Mouse (Mus musculus): ENCODE data around the gene Trabd2b.
A peak's percentile ranks its signal among the peaks of the same experiment; 100 is the strongest.

The Trabd2b gene

DNA sequence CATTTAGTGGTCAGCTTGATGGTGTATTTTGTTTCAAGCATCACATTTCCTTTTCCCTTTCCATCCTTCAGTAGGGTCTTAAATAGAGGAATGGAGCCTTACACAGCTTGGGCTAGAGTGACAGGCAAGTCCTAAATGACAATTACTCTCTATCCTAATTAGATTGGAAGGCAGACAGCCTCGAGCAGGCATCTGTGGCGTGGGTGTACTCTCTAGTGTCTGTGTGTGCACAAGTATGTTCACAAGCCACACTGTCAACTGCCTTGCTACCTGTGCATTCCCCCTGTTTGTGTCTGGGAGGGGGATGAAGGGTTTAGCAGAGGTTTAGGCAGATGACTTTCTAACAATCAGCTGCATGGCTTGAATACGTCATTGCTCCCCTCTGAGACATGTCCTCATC is 6.7 kb upstream of the Trabd2b start:
- DNase-seq (ENCODE audit: low spot score), result no peak

GRCm38 (mm10) chr4:114401993-114402731 is 4.4 kb upstream of the Trabd2b start:
- DNase-seq (ENCODE audit: low spot score), result no peak

DNA sequence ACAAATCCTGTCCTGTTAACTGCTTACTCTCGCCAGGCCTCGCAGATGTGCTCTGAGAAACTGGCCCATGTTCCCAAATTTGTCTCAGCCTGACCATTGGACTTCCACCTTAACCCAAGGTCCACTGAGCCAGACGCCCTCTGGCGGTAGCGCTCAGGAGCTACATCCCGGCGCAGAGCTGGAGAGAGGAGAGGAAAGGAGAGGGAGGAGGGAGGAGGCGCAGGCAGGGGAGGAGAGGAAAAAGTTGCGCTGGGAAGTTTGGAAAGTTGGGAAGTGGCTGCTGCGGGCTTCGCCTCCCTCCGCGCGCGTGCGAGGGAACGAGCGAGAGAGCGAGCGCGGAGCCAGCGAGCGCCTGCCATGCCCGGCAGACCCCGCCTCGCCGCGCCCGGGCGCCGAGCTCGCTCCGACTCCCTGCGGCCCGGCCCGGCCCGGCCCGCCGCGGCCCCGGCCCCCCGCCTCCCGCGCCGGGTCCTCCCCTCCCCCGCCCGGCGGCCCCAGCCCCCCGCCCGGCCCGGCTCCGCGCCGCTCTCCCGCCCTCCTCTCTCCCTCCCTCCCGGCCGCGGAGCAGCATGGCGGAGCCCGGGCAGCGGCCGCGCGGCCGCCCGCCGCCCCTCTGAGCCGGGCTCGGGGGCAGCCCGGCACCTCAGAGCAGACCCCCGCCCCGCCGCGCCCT is 706 bp upstream of the Trabd2b start:
- peak; percentile 7 for DNase-seq (ENCODE audit: low spot score)

GRCm38 (mm10) chr4:114407516-114407915 is 992 bp downstream of the Trabd2b start:
- DNase-seq (ENCODE audit: low spot score), result no peak

DNA sequence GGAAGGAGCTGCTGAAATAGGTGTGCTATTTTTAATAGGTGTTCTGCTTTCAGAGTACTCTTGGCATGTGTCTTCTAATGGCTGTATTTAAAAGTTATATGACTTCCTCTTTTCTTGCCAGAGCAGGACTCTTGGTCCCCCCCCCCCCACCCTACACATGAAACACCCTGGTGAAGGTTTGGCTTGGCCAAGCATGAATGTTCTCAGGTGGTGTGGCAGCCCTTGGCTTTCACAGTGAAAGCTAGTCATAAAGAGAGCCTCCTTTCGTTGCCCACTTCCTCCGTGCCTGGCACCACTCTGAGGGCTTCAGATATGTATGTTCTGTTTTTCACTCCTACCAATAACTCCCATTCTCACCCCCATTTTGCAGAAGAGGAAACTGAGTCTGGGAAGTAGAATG is 1.8 kb downstream of the Trabd2b start:
- no peak for DNase-seq (ENCODE audit: low spot score)

DNA sequence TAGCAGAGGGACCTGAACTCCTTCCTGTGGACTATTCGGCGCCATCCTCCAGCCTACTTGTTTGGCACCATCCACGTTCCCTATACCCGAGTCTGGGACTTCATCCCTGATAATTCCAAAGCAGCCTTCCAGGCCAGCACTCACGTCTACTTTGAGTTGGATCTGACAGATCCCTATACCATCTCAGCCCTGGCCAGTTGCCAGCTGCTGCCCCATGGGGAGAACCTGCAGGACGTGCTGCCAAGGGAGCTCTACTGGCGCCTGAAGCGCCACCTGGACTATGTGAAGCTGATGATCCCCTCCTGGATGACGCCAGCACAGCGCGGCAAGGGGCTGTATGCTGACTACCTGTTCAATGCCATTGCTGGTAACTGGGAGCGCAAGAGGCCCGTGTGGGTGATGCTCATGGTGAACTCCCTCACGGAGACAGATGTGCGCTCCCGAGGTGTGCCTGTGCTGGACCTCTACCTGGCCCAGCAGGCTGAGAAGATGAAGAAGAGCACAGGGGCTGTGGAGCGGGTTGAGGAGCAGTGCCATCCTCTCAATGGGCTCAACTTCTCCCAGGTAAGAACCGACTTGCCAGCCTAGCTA is 2.5 kb downstream of the Trabd2b start:
- DNase-seq (ENCODE audit: low spot score), result no peak

- DNase-seq (ENCODE audit: low spot score), result no peak
These were observed 3.0 kb downstream of the Trabd2b start for GRCm38 (mm10) chr4:114409511-114409910.

DNA sequence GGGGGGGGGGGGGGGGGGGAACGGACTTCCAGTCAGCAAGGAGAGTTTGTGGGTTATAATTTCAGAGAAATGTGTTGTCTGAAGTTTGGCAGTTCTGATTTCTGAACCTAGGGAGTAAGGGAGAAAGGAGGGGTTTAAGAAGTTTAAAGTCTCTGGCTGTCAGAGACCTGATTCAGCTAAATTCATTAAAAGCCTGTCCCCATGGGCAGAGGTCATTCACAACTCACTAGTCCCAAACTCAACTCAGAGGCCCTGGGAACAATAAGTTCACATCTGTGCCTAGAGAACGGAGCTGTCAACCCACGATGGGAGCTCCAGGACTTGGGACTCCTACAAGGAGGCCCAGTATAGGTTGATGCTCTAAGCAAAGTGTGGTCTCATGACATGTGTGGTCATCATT is 3.5 kb downstream of the Trabd2b start:
- no peak for DNase-seq (ENCODE audit: low spot score)

DNA sequence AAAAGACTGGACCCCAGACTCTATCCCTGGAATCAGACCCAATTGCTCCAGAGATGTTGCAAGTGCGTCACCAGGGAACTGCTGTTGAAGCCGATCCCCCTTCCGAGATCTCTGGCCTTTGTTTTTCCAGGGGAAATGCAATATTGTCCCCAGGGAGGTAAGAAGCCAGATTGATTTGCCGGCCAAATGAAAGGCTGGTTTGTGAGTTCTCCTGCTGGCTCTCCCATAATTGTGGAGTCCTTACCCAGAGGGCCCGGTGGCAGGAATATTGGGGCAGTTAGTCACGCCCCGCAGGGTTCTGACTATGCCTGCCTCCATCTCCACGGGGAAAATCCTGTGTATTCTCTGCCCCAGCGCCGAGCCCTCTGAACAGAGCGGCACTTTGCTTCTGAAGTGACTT is 3.9 kb downstream of the Trabd2b start:
- DNase-seq (ENCODE audit: low spot score), result no peak

GRCm38 (mm10) chr4:114410958-114411661 is 4.6 kb downstream of the Trabd2b start:
- DNase-seq (ENCODE audit: low spot score), result no peak

DNA sequence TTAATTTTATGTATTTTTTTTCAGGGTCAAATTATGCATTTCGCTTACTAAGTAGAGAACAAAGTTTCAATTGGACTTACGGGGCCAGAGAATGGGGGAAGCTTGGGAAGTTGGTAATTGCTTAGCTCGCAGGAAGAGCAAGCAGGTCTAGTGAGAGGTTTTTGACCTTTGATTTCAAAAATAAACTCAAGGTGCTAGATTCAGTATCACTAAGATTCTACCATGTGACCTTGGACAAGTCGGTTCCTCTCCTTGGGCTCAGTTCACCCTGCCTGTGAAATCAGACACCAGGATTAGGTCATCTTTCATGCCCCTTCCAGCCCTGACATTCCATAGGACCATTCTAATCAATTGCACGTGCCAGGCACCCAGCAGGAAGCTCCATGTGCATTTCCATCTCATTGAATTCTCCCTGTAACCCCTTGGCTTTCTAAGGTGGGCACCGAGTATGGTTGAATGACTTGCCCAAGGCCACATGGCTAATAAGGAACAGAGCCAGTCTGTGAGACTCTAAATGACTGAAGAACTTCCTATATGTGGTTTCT is 5.4 kb downstream of the Trabd2b start:
- DNase-seq (ENCODE audit: low spot score), result no peak

- no peak for DNase-seq (ENCODE audit: low spot score)
These were observed 9.6 kb downstream of the Trabd2b start for GRCm38 (mm10) chr4:114415925-114416645.

GRCm38 (mm10) chr4:114420154-114420553 is 13.6 kb downstream of the Trabd2b start:
- no peak for DNase-seq (ENCODE audit: low spot score)

DNA sequence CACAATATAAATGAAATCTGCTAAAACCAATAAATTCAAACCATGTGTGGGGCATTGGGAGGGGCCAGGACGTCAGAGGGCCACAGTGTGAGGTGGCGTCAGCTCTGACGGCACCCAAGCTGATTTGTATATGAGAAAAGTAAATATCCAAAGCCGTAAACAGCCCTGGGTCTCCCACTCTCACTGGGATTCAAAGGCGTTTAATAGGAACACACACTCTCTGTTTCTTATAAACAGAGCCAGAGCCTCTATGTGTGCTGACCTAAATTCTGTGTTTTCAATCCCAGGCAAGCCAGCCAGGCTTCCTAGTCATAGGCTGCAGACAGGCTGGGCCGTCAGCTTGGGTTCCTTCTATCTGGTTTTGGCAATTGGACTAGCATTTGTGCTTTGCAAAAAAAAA is 16.6 kb downstream of the Trabd2b start:
- no peak for DNase-seq (ENCODE audit: low spot score)

- DNase-seq (ENCODE audit: low spot score), result no peak
These were observed 19.3 kb downstream of the Trabd2b start for GRCm38 (mm10) chr4:114425808-114426207.

DNA sequence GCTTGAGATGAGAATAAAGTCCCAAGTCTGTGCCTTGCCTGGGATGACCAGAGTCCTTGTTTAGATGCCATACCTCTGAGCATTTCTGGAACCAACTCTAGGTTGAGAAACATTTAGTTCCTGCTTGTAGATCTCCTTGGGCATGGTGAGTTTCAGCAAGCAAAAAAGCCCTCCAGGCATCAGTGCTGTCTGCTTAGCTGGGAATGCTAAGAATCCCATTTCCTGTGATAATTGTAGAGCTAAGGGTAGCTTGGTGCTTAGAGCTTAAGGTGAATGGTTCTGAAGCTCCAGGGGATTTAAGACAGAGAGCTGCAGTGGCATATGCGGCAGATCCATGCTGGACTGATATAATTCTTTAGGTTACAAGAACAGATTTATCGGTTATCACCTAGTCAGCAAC is 26.2 kb downstream of the Trabd2b start:
- no peak for DNase-seq (ENCODE audit: low spot score)

DNA sequence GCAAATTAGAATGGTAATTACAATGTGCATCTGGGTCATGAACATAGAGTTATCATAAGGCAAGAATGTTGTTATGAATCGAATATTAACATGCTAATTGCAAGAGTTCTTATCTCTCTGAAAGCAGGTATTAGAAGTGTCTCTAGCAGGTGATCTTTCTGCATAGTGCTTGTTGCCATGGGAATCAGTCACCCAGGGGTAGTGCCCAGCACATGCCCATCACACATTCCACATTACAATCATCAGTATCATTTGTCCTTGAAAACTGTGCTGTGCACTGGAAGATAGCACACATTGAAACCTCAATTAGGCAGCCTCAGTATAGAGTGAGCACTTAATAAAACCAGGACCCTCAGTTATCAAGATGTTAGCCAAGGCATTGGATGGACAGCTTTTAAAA is 26.9 kb downstream of the Trabd2b start:
- DNase-seq (ENCODE audit: low spot score), result no peak

- no peak for DNase-seq (ENCODE audit: low spot score)
These were observed 28.2 kb downstream of the Trabd2b start for GRCm38 (mm10) chr4:114434766-114435165.

- DNase-seq (ENCODE audit: low spot score), result no peak
These were observed 28.9 kb downstream of the Trabd2b start for GRCm38 (mm10) chr4:114435381-114435780.

DNA sequence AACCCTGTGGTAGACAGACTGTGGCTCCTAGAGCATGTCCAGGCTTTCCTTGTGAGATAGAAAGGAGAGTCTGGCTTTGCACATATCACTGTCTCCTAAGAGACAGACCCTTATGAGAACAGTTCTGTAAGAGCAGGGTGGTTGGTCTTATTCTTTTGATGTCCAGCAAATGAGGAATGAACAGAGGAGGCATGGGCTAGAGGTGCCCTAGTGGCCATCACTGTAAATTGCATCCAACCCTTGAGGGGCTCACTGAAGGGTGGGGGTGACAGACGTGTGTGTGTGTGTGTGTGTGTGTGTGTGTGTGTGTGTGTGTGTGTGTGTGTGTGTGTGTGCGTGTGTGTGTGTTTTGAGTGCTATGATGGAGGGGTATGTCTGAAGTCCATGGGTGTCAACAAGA is 32.2 kb downstream of the Trabd2b start:
- no peak for DNase-seq (ENCODE audit: low spot score)

DNA sequence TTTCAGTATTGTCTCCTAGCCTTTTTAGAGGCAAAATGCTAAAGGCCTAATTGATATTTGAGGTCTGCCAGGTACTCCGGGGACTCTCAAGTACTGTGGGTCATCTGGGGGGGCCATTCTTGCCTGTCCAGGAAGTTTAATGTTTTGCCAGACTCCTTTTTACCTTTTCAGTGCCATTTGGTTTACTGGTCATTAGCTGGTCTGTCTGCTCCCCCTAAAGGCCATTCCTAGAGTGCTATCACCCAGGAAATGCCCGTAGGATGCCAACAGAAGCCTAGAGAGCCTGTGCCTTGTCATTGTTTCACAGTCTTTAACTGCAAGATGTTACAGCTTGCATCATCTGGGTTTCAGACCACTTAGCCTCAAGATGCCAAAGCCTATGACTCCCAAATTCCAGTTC is 35.7 kb downstream of the Trabd2b start:
- DNase-seq (ENCODE audit: low spot score), result no peak

GRCm38 (mm10) chr4:114442661-114443060 is 36.1 kb downstream of the Trabd2b start:
- no peak for DNase-seq (ENCODE audit: low spot score)

All from spleen, adult 12 weeks (tissue).